Mouse (Mus musculus) adipose tissue, adult 10 weeks (tissue): ENCODE results near the gene 5430419D17Rik. TPM values are rescaled to one million over a fixed set of nuclear protein-coding genes. Genes with fewer than 3 reads are reported as not detected.

Experiments
- polyA plus RNA-seq: library from polyadenylated mRNA; stranded (reverse); fragments of 350-450 nt; fragmentation: Illumina TruSeq; extraction: RNeasy Lipid Tissue Mini Kit (QIAGEN cat#74804); gene quantifications from one replicate; pipeline ENCODE4 v1.2.3, GENCODE M21; 2014; ENCODE audit warnings: low read depth, low replicate concordance

The 5430419D17Rik gene
- polyA plus RNA-seq, result 2.5 TPM

DNA sequence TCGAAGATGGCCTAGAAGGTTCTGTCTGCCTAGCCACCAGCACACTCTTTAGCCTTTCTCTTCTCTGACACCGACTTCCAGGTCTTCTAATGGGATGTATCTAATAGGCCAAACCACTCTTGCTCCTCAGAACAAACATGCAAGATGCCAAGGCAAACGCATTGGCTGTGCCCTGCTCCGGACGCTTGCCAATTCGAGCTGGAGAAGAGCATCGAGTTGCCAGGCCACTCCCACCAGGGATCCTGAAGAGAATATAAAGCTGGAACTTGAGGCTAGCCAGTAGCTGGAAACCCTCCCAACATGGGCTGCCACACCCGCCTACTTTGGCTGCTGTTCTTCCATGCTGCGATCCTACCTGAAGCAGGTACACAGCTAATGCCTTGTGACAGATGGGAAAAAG is at the start of gene 5430419D17Rik:
Gene 5430419D17Rik, plus strand, starts transcription at position 282 of the 400 bp plus-strand sequence.

DNA sequence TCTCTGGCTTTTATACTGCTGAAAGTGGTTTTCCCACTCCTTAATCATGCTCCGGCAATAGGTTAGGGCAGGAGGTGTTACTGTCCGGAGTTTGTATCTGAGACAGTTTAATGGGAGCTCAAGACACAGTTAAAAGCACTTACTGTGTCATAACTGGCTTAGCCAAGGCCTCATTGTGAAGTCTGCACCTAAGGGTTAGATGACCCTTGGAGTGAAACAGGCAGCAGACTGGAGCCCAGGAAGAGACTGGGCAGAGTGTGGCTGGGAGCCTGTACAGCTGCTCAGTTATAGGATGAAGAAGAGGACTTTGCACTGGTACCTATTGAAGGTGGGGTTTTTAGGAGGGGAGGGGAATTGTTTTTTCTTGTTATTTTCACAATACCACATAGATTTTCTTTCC is 28.0 kb upstream of the 5430419D17Rik start, which contains the start of gene 4933402N03Rik:
Gene 4933402N03Rik, minus strand, starts transcription at position 101 of the 400 bp plus-strand sequence.

DNA sequence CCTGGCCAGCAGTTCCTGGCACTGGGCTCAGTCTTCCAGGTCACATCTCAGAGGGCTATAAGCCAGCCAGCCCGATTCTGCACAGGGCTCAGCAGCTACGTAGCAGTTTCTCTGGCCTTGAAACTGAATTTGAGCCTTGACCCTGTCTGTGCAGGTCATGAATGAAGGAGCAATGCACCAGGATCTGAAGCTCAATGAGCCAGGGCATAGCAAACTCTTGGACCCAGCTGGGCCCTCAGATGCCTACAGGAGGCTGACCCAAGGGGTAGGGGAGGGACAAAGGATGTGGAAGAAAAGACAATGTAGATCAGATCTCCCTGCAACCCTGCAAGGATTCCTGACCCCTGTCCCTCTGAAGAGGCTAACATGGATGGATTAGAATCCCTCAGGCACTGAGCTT is 148.0 kb downstream of the 5430419D17Rik start, which contains the start of gene Cuzd1:
Gene Cuzd1, minus strand, starts transcription at position 101 of the 400 bp plus-strand sequence.

DNA sequence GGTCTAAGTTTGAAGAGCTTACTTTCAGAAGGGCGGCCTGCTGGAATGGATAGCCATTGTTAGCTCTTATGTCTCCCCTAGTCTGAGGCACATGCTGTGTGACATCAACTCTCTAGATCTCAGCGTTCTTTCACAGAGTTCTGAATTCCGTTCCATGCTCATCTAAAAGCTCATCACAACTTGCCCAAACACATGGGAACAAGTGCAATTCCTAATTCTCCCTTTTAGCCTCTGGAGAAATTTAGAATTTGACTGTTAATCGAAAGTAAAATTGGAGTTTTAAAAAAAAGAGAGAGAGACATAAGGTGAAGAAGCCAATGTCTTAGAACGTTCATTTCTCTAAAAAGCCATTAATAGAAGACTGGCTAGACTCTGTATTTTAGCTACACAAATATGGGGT is 155.2 kb downstream of the 5430419D17Rik start, which contains the start of gene Fam24b:
Gene Fam24b, minus strand, starts transcription at position 101 of the 400 bp plus-strand sequence.

DNA sequence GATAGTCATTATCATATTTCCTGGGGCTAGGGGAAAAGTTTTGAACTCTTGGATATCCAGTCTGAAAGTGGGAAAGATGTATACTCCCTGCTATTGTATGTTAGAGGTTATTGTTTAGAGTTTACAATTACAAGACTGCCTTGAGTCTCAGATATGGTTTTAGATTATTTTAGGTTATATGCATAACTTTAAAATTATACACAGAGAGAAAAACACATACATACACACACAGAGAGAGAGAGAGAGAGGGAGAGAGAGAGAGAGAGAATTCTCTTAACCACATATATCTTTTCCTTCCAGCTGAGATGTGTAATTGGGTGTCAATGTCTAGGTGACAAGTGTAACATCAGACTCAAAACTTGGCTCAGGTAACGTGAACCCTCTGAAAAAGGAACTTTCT is 159.4 kb downstream of the 5430419D17Rik start, which contains the start of gene Fam24a:
Gene Fam24a, plus strand, starts transcription at position 301 of the 400 bp plus-strand sequence.

Other genes with a start within 250 kb of the 5430419D17Rik start
- gene Htra1, start 238.3 kb upstream of the 5430419D17Rik start, polyA plus RNA-seq, result 118 TPM
- gene Dmbt1, start 142.3 kb upstream of the 5430419D17Rik start, polyA plus RNA-seq, result not detected
- 0.38 TPM for gene 4933402N03Rik, start 28.1 kb upstream of the 5430419D17Rik start, polyA plus RNA-seq
- 2,087 TPM for gene Cuzd1, start 147.9 kb downstream of the 5430419D17Rik start, polyA plus RNA-seq
- 8.0 TPM for gene Fam24b, start 155.1 kb downstream of the 5430419D17Rik start, polyA plus RNA-seq
- gene Fam24a, start 159.5 kb downstream of the 5430419D17Rik start, polyA plus RNA-seq, result 3.3 TPM
- 5.9 TPM for gene 2310057M21Rik, start 188.4 kb downstream of the 5430419D17Rik start, polyA plus RNA-seq
- gene Pstk, start 196.7 kb downstream of the 5430419D17Rik start, polyA plus RNA-seq, result 29.7 TPM
- 16.2 TPM for gene Ikzf5, start 236.1 kb downstream of the 5430419D17Rik start, polyA plus RNA-seq
- 145 TPM for gene Acadsb, start 236.2 kb downstream of the 5430419D17Rik start, polyA plus RNA-seq